Mouse (Mus musculus) naive thymus-derived CD4-positive, alpha-beta T cell, adult 2 months (primary cell): Measurements from ENCODE around the gene Pnpla2.

Experiments used
- DNase-seq: peaks from one replicate; pipeline ENCODE4 v3.0.0-alpha.2; 2011; ENCODE audit warnings: low read depth

Gene Pnpla2

DNA sequence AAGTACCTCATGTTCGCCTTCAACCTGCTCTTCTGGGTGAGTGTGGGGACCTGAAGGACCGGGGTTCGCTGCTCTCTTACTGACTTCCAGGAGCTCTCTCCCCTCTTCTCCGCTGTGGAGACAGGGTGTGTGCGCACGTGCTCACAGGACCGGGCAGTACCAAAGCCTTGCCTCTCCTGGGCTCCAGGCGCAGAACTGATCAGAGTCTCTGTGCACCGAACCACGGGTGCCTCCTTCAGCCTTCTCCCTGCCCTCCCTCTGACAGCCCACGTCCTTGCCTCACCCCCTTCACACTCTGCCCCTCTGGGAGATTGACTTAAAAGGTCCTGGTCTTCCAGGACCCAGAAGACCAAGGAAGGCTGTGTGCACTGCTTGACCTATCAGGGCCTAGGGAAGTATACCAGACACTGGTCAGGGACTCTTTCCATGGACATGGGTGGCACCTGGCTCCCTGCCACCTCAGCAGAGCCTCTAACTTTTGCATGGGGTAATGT lies 27.6 kb downstream of the Pnpla2 start:
- DNase-seq, result peak; percentile 13

DNA sequence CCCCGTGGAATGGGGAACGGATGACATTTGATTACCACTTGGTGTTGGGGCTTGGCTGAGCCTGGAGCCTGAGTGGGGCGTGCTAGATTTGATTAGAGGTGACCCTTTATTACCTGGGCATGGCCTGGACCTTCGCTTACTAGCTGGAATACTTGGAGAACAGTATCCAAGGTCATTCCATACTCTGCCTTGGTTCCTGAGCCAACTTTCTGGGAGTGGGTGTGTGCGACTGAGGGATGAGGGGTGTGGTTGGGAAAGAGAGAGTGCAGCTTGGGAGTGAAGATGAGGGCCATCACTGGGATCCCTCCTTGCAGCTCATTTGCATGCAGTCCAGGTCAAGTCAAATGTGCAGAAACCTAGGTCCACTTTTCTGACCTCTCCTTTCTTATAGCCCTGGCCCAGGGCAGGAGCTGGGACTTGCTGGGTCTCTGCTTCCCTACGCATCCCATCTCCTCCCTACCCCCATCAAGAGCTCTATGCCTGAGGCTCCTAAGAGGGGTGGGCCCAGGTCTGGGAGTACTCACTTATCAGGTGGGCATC lies 28.2 kb downstream of the Pnpla2 start:
- no peak for DNase-seq

GRCm38 (mm10) chr7:141484186-141485120 lies 29.5 kb downstream of the Pnpla2 start:
- no peak for DNase-seq

GRCm38 (mm10) chr7:141485186-141485585 lies 30.2 kb downstream of the Pnpla2 start:
- DNase-seq, result no peak

DNA sequence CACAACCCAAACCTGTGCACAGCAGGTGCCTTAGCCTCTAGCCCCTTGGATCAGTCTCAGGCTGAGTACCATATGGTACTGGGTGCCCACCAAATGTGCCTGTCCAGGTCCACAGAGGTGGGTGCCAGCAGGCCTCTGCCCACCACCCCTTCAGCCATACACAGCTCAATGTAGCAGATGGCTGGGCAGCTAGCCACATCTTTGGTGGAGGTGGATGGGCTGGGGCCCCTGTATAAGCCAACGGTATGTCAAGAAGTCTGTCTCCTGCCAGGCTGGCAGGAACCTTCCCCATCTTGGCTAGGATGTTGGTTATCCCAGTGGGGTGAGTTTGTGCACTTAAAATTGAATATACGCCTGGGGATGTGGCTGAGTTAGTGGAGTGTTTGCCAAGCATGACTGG lies 30.6 kb downstream of the Pnpla2 start:
- DNase-seq, result no peak

GRCm38 (mm10) chr7:141486239-141486638 lies 31.2 kb downstream of the Pnpla2 start:
- DNase-seq, result no peak

DNA sequence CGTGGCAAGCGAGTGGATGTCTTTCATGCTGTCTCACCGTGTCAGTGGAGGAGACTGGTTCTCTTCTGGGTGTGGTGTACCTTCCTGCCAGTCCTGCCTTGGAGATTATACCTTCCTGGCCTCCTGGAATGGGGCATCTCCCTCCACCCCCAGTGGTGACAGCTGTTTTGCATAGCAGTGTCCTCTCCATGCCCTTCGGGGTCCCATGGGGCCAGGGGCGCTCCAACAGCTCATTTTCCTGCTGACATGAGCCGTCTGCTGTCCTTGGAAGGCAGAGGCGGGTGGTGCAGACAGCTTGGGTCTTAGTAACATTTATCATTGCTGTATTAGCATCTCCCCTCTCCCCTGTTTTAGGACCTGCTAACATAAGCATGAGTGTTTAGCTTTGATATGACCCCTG lies 32.1 kb downstream of the Pnpla2 start:
- DNase-seq, result no peak

GRCm38 (mm10) chr7:141491151-141491550 lies 36.2 kb downstream of the Pnpla2 start:
- DNase-seq, result peak; percentile 26

DNA sequence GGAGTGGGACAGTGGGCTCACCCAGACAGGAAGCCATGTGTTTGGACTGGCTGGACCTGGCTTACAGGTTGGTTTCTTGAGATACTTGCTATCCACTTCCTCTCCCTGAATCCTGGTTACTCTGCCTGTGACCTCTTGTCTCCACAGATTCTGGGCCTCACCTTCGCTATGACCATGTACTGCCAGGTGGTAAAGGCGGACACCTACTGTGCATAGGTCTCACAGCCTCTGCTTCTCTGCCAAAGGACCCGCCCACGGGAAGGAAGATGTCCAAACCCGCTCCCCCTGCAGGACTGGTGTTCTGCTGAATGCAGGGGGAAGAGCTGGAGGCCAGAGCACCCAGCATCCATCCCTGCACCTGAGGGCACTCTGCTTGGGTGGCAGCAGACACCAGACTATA lies 37.7 kb downstream of the Pnpla2 start:
- no peak for DNase-seq

DNA sequence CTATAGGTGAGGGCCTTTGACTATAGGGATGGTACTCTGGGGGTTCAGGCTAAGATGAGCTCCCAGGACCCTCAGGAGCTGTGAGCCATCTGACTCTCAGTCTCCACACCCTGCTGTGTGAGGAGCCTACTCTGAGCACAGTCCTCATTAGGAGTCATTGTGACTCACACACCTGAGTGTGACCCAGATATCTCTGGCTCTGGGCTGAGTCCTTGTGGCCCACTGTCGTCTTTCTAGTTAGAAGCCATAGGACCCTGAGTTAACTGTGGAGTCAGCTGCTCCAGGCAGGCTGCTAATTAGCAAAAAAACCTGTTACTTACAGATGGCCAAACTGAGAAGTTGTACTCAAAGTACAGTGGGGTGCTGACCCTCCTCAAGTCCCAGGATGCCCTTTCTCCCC lies 38.7 kb downstream of the Pnpla2 start:
- DNase-seq, result no peak

GRCm38 (mm10) chr7:141495379-141495778 lies 40.4 kb downstream of the Pnpla2 start:
- DNase-seq, result no peak

- no peak for DNase-seq
These were observed 40.9 kb downstream of the Pnpla2 start for GRCm38 (mm10) chr7:141495940-141496339.

GRCm38 (mm10) chr7:141497600-141497999 lies 42.6 kb downstream of the Pnpla2 start:
- DNase-seq, result no peak

DNA sequence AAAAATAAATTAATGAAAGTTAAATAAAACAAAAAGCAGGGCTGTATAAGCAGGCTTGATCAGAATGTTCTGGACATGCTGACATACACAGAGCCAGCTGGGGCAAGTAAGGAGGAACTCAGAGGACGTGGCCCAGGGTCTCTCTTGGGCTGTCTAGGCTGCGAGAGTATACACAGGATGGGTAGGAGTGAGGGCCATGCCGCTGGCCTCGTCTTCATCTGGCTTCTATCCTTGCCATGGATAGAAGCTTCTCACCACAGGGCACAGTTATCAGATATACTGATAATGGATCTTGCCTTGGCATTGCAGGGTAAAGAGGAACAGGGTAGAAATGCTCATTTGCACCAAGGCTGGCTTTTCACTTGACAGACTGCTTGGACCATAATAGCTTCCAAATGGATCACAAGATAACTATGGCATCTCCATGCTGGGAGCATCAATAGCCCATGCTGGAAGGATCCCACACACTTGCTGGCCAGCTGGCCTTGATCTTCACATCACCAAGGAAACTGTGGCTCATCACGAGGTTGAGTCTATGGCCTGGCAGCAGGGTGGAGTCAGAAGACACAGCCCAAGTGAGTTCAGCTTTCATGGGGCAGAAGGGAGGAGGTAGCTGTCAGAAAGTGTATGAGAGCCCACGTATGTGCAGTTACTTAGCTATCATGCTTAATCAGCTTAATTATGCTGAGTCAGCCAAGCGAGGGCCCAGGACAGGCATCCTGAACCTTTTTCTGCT lies 47.0 kb downstream of the Pnpla2 start:
- no peak for DNase-seq

- DNase-seq, result no peak
These were observed 47.5 kb downstream of the Pnpla2 start for GRCm38 (mm10) chr7:141502556-141502905.

DNA sequence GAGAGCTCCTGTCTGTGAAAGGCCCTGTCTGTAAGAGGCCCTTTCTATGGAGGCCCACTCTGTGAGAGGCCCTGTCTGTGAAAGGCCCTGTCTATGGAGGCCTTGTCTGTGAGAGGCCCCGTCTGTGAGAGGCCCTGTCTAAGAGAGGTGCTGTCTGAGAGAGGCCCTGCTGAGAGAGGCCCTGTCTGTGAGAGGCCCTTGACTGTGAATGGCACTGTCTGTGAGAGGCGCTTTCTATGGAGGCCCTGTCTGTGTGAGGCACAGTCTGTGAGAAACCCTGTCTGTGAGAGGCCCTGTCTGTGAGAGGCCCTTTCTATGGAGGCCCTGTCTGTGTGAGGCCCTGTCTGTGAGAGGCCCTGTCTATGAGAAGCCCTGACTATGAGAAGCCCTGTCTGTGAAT lies 51.3 kb downstream of the Pnpla2 start:
- no peak for DNase-seq

GRCm38 (mm10) chr7:141508160-141508559 lies 53.2 kb downstream of the Pnpla2 start:
- DNase-seq, result no peak

GRCm38 (mm10) chr7:141510196-141510595 lies 55.2 kb downstream of the Pnpla2 start:
- DNase-seq, result no peak
